Mouse (Mus musculus) myocyte (in vitro differentiated cells): ENCODE measurements at regions not wholly inside any gene's neighbourhood (a gene's known extent, or its start where the extent isn't known, plus 50 kb on each side); places are given as distances from the start of the nearest gene placed in this dataset.

Experiments used
- CEBPB ChIP-seq: IDR thresholded peaks from 2 replicates; pipeline ENCODE4 v1.6.1; 2011; ENCODE audit warnings: mild to moderate bottlenecking, moderate library complexity; ENCODE audit not compliant: poor library complexity, insufficient read depth, severe bottlenecking
- E2F4 ChIP-seq: IDR thresholded peaks from one replicate; pipeline ENCODE4 v1.6.1; 2011; ENCODE audit warnings: mild to moderate bottlenecking, control low read depth, moderate library complexity; ENCODE audit not compliant: insufficient read depth
- MAX ChIP-seq: IDR thresholded peaks from one replicate; pipeline ENCODE4 v1.6.1; 2011; ENCODE audit warnings: low read depth, mild to moderate bottlenecking, control low read depth
- MYOD1 ChIP-seq, 3 experiments: IDR thresholded peaks; one replicate each; pipeline ENCODE4 v1.6.1; 2011; ENCODE audit warnings: control low read depth in 2 of 3, low read depth in 2 of 3, mild to moderate bottlenecking in 2 of 3, moderate library complexity in 1 of 3; ENCODE audit not compliant: insufficient read length in 2 of 3, control insufficient read depth in 1 of 3
- MYOG ChIP-seq, 3 experiments: IDR thresholded peaks; one replicate each; pipeline ENCODE4 v1.6.1; 2011; ENCODE audit warnings: control low read depth in 2 of 3, low read depth in 2 of 3, mild to moderate bottlenecking in 2 of 3; ENCODE audit not compliant: insufficient read length in 2 of 3, control insufficient read depth in 1 of 3, insufficient read depth in 1 of 3
- POLR2A ChIP-seq: IDR thresholded peaks from one replicate; pipeline ENCODE4 v1.6.1; 2011; ENCODE audit warnings: low read depth, mild to moderate bottlenecking, control low read depth, moderate library complexity; ENCODE audit not compliant: insufficient read length
- USF1 ChIP-seq: IDR thresholded peaks from one replicate; pipeline ENCODE4 v1.6.1; 2011; ENCODE audit warnings: low read depth, mild to moderate bottlenecking, control low read depth, moderate library complexity

GRCm38 (mm10) chr2:133688121-133688787, 136.3 kb downstream of the Bmp2 start:
- TF ChIP-seq E2F4: no peak
- no peak for TF ChIP-seq POLR2A
- TF ChIP-seq MYOD1 (IDR thresholded peaks at IDR 0.05; ENCODE audit: control insufficient read depth in 1 of 3, insufficient read length in 2 of 3, low read depth in 2 of 3): no peak
- no peak for TF ChIP-seq MYOG (IDR thresholded peaks at IDR 0.05; ENCODE audit: control insufficient read depth in 1 of 3, insufficient read depth in 1 of 3, insufficient read length in 2 of 3, low read depth in 2 of 3)
- no peak for TF ChIP-seq MAX
- TF ChIP-seq CEBPB: no peak
- no peak for TF ChIP-seq USF1
